Mouse (Mus musculus): ENCODE measurements around the gene Alppl2. TPM values are rescaled to one million over a fixed set of nuclear protein-coding genes. Genes with fewer than 3 reads are reported as not detected.

The Alppl2 gene
- not detected in 2 replicates for polyA plus RNA-seq (2012)

DNA sequence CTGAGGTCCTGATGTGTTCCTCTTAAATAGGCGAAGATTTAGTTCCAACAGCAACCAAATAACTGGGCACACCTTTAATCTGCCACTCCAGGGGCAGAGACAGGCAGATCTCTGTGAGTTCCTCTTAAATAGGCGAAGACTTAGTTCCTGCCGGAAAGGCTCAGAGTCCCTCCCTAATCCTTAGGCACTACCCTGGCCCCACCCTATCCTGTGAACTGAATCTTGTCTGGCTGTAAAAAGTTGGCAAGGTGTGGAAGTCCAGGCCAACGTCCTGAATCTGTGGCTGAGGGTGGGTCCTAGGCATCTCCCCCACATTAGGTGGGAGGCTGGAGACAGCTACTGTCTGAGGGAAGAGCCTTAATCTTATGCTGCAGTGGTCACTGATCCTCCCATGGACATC is at the start of gene Alppl2:
Gene Alppl2, minus strand, starts transcription at position 101 of the 400 bp plus-strand sequence.

GRCm38 (mm10) chr1:87124673-87125072 is 34.9 kb upstream of the Alppl2 start, which contains the start of gene Akp3:
TSS of gene Akp3 (plus strand) at chr1:87124973.

DNA sequence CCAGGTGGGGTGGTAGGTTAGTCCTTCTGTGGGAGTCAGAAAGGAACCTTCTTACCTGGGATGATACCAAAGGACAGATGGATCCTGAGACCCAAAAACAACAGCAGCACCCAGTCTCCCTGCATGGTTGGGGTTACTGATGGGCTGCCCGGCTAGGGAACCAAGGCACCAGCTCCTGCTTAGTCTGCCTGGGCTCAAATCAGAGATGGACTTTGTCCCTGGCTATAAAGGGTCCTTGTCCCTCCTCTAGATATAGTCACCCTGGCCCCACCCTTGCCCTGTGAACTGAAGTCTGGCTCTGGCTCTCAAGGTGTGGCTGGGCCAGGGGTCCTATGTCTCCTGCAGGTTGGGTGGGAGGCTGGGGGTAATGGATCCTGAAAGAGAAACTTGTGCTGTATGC is 11.7 kb upstream of the Alppl2 start, which contains the start of gene Alpi:
Gene Alpi, minus strand, starts transcription at position 196 of the 400 bp plus-strand sequence.

Other genes starting within 250 kb of the Alppl2 start
- gene Alpi, start 11.7 kb upstream of the Alppl2 start, polyA plus RNA-seq (2012): not detected in 2 replicates
- not detected in 2 replicates for gene Akp3, start 35.0 kb upstream of the Alppl2 start, polyA plus RNA-seq (2012)
- gene Ecel1, start 66.6 kb upstream of the Alppl2 start, polyA plus RNA-seq (2012): not detected in 2 replicates
- 0.07 TPM in 1 of 2 replicates, not detected in the other for gene Prss56, start 93.4 kb upstream of the Alppl2 start, polyA plus RNA-seq (2012)
- not detected in 2 replicates for gene Chrnd, start 100.7 kb upstream of the Alppl2 start, polyA plus RNA-seq (2012)
- gene Chrng, start 114.7 kb upstream of the Alppl2 start, polyA plus RNA-seq (2012): not detected in 2 replicates
- 22.9 and 23.9 TPM in 2 replicates for gene Eif4e2, start 124.0 kb upstream of the Alppl2 start, polyA plus RNA-seq (2012)
- gene Efhd1, start 174.4 kb upstream of the Alppl2 start, polyA plus RNA-seq (2012): 0.14 and 0.20 TPM in 2 replicates
- 11.8 and 20.6 TPM in 2 replicates for gene Gigyf2, start 237.1 kb upstream of the Alppl2 start, polyA plus RNA-seq (2012)

Data from megakaryocyte-erythroid progenitor cell, adult 5 weeks (primary cell).